Mouse (Mus musculus): ENCODE measurements around the gene Zfp354b. TPM values are rescaled to one million over a fixed set of nuclear protein-coding genes. Genes with fewer than 3 reads are reported as not detected.

Zfp354b gene
- polyA plus RNA-seq, 2 experiments from 2014 or later: not detected

DNA sequence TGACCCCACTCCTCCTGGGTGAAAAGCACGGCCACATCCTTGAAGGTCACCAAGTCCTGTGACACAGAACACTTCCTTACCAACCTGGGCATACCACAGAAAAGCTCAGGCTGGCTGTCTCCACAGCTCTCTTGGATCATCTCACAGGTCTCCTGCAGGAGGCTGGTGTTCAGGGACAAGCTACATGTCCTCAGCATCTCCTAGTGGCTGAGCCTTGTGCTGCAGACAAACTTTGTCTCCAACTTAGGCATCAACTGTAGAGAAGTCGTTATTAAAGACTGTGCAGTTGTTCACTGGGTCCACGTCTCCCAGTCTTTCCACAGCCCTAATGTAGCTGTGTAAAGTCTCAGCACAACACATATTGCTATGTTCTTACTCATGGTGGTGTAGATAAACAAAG is 47.7 kb downstream of the Zfp354b start:
- ATAC-seq: no peak

- ATAC-seq: no peak
Observed at GRCm38 (mm10) chr11:50878641-50879040, 52.8 kb downstream of the Zfp354b start.

Other genes starting within 250 kb of the Zfp354b start
- 1 to 10 TPM in 1 of 2 experiments, under 1 TPM in 1; 0.79 to 3.2 TPM for gene Zfp354c, start 103.9 kb downstream of the Zfp354b start, polyA plus RNA-seq (2017; shearing (Covaris generic))
- not detected for gene Zfp879, start 90.1 kb downstream of the Zfp354b start, polyA plus RNA-seq (2017; shearing (Covaris generic))
- gene Grm6, start 80.9 kb downstream of the Zfp354b start, polyA plus RNA-seq (2017; shearing (Covaris generic)): not detected
- not detected for gene Zfp454, start 44.0 kb downstream of the Zfp354b start, polyA plus RNA-seq (2017; shearing (Covaris generic))
- not detected for gene Zfp2, start 15.5 kb downstream of the Zfp354b start, polyA plus RNA-seq (2017; shearing (Covaris generic))
- gene 4933414I15Rik, start 12.1 kb upstream of the Zfp354b start, polyA plus RNA-seq (2017; shearing (Covaris generic)): not detected
- gene Prop1, start 22.1 kb upstream of the Zfp354b start, polyA plus RNA-seq (2017; shearing (Covaris generic)): not detected
- not detected for gene Olfr1378, start 34.9 kb upstream of the Zfp354b start, polyA plus RNA-seq (2017; shearing (Covaris generic))
- gene Olfr1377, start 50.3 kb upstream of the Zfp354b start, polyA plus RNA-seq (2017; shearing (Covaris generic)): not detected
- not detected for gene Olfr51, start 72.0 kb upstream of the Zfp354b start, polyA plus RNA-seq (2017; shearing (Covaris generic))
- gene Olfr54, start 82.6 kb upstream of the Zfp354b start, polyA plus RNA-seq (2017; shearing (Covaris generic)): under 1 TPM in 1 of 2 experiments, not detected in 1; 0.20 TPM
- not detected for gene Olfr1375, start 116.5 kb upstream of the Zfp354b start, polyA plus RNA-seq (2017; shearing (Covaris generic))
- gene Zfp354a, start 127.6 kb upstream of the Zfp354b start, polyA plus RNA-seq (2017; shearing (Covaris generic)): not detected

Measured in activated CD4-positive, CD25-positive, alpha-beta regulatory T cell, adult 4 months (primary cell).